ENCODE assay signal across 14 mouse cellular contexts in the genomic region with DNA sequence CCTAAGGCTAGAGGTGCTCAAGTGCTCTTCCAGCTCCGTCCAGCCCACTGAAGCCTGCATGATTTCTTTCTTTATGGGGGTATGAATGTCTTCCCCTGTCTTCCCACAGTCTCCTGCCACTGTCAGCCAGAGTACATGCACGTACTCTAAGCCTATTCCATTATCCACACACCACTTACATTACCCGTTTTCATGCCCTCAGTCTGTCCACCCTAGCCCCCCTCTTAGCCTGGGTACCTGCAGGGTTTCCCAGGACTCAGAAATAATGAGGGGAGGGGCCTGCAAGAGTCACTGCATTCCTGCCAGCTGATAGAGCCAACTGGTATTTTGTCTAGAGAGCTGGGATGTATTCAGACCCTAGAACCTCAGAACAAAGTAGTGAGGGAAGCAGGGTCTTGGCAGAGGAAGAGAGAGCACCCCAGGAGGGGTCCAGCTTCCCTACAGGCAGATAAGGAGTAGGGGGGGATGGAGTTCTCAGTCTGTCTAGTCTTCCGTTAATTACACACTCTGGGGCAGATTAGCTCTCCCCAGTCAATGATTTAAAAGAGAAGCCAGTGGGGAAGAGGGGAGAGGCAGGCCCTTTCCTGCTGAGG. TPM values are rescaled to one million over a fixed set of nuclear protein-coding genes. Genes with fewer than 3 reads are reported as not detected.
DNase-seq lines count a peak whose midpoint lies in the region; ATAC-seq lines count a peak whose summit lies in the region.
"Had no signal": no experiment of that assay in that cellular context is flagged by ENCODE, and none has a peak within 500 bp of the region (broad histone marks: within the 10 kb centered on the region; RNA-seq: fewer than 3 reads in every experiment).

No protein-coding gene starts in this region.

- intact Hi-C loops in heart, postnatal 36 days (cut with DNase I), result no loop called here

- H3K27ac ChIP-seq in heart, embryonic 14.5 days (replicated peaks in 1 of 2; ENCODE audit: control insufficient read depth in 1 of 2, insufficient read depth in 1 of 2, low read depth in 2 of 2, low read length in 2 of 2), result peak overlapping the region; percentile 7 to 45; a peak in 2 of 4 replicates
- peak overlapping the region; percentile 5; the same call in 1 of the 2 replicates for H3K27ac ChIP-seq in midbrain, embryonic 13.5 days
- H3K27ac ChIP-seq in midbrain, embryonic 11.5 days (ENCODE audit: low read depth, low read length), result no peak overlapping the region
- H3K27ac ChIP-seq in hindbrain, embryonic 13.5 days, result 0 out of 2 replicates have a peak overlapping the region, but pooled peaks have one; percentile 20
- H3K27ac ChIP-seq: liver, embryonic 15.5 days had no signal

- peaks cover 43% of the 10 kb centered on the region for H3K36me3 ChIP-seq in heart, embryonic 14.5 days (ENCODE audit: control insufficient read depth, insufficient read depth, low read length)
- H3K36me3 ChIP-seq in midbrain, embryonic 13.5 days, result peaks cover 45% of the 10 kb centered on the region
- H3K36me3 ChIP-seq in midbrain, embryonic 11.5 days (ENCODE audit: control insufficient read depth, insufficient read depth, low read length), result peaks cover 14% of the 10 kb centered on the region; the same call in 1 of the 2 replicates
- H3K36me3 ChIP-seq in hindbrain, embryonic 13.5 days, result peaks cover 45% of the 10 kb centered on the region
- H3K36me3 ChIP-seq: liver, embryonic 15.5 days had no signal

- peaks cover 19 to 20% of the 10 kb centered on the region in 2 experiments for H3K4me1 ChIP-seq in heart, embryonic 14.5 days (ENCODE audit: control insufficient read depth in 2 of 2, insufficient read depth in 2 of 2, low read length in 2 of 2)
- H3K4me1 ChIP-seq in midbrain, embryonic 13.5 days (replicated peaks), result peaks cover 11% of the 10 kb centered on the region
- H3K4me1 ChIP-seq in midbrain, embryonic 11.5 days (ENCODE audit: control insufficient read depth, insufficient read depth, low read length), result no peaks in the 10 kb centered on the region
- peaks cover 11% of the 10 kb centered on the region for H3K4me1 ChIP-seq in hindbrain, embryonic 13.5 days (replicated peaks)
- H3K4me1 ChIP-seq: liver, embryonic 15.5 days had no signal

- H3K9me3 ChIP-seq in heart, embryonic 14.5 days (ENCODE audit: control insufficient read depth, low read length), result no peaks in the 10 kb centered on the region
- H3K9me3 ChIP-seq in midbrain, embryonic 13.5 days, result no peaks in the 10 kb centered on the region
- no peaks in the 10 kb centered on the region for H3K9me3 ChIP-seq in midbrain, embryonic 11.5 days (ENCODE audit: control insufficient read depth, low read length)
- H3K9me3 ChIP-seq in hindbrain, embryonic 13.5 days, result no peaks in the 10 kb centered on the region
- H3K9me3 ChIP-seq: liver, embryonic 15.5 days had no signal

- no peak overlapping the region for H3K4me2 ChIP-seq in heart, embryonic 14.5 days (ENCODE audit: low read length)
- H3K4me2 ChIP-seq in midbrain, embryonic 13.5 days (replicated peaks), result no peak overlapping the region
- no peak overlapping the region for H3K4me2 ChIP-seq in midbrain, embryonic 11.5 days
- H3K4me2 ChIP-seq in hindbrain, embryonic 13.5 days, result no peak overlapping the region
- H3K4me2 ChIP-seq: liver, embryonic 15.5 days had no signal

- no peak for ATAC-seq in heart, embryonic 14.5 days (ENCODE audit: insufficient number of reproducible peaks, insufficient read depth, low FRiP score, low read depth)
- peak; percentile 57 for ATAC-seq in midbrain, embryonic 13.5 days
- no peak for ATAC-seq in midbrain, embryonic 11.5 days (ENCODE audit: low FRiP score)
- ATAC-seq in hindbrain, embryonic 13.5 days (ENCODE audit: low FRiP score), result peak; percentile 28; the same call in 1 of the 2 replicates
- no peak for ATAC-seq in erythroid progenitor cell, adult 5-6 weeks (replicated peaks; ENCODE audit: low FRiP score, poor library complexity, severe bottlenecking)
- ATAC-seq: activated CD4-positive, CD25-positive, alpha-beta regulatory T cell, adult 4 months had no signal

- 26% methylated on average over 4 of the region's 4 CpGs for WGBS in heart, embryonic 14.5 days
- WGBS in midbrain, embryonic 13.5 days, result 25% methylated on average over 4 of the region's 4 CpGs
- 35% methylated on average over 4 of the region's 4 CpGs for WGBS in midbrain, embryonic 11.5 days
- WGBS in hindbrain, embryonic 13.5 days, result 36% methylated on average over 4 of the region's 4 CpGs

- DNase-seq in heart, postnatal 36 days, result no peak
- no peak for DNase-seq in midbrain, embryonic 11.5 days (ENCODE audit: low spot score, missing footprints)
- DNase-seq in cerebellum, adult 11-12 months, result no peak
- DNase-seq: cerebellum, adult 9-10 months; heart, adult 18-20 months; kidney, adult 8-10 months; thymus, postnatal 36 days had no signal

- H3K4me3 ChIP-seq in heart, embryonic 14.5 days (ENCODE audit: control insufficient read depth in 1 of 2, insufficient read depth in 1 of 2, low read depth in 1 of 2, low read length in 2 of 2), result no peak overlapping the region
- no peak overlapping the region for H3K4me3 ChIP-seq in midbrain, embryonic 13.5 days (replicated peaks)
- no peak overlapping the region for H3K4me3 ChIP-seq in midbrain, embryonic 11.5 days (ENCODE audit: low read depth, low read length)
- no peak overlapping the region for H3K4me3 ChIP-seq in hindbrain, embryonic 13.5 days
- H3K4me3 ChIP-seq: liver, embryonic 15.5 days had no signal

- no peak overlapping the region for H3K9ac ChIP-seq in heart, embryonic 14.5 days (ENCODE audit: low read length)
- no peak overlapping the region for H3K9ac ChIP-seq in midbrain, embryonic 13.5 days (replicated peaks)
- no peak overlapping the region for H3K9ac ChIP-seq in midbrain, embryonic 11.5 days (ENCODE audit: low read length)
- H3K9ac ChIP-seq in hindbrain, embryonic 13.5 days, result no peak overlapping the region
- H3K9ac ChIP-seq: liver, embryonic 15.5 days had no signal

- no peaks in the 10 kb centered on the region for H3K27me3 ChIP-seq in heart, embryonic 14.5 days (ENCODE audit: control insufficient read depth, insufficient read depth, low read length)
- no peaks in the 10 kb centered on the region for H3K27me3 ChIP-seq in midbrain, embryonic 13.5 days
- H3K27me3 ChIP-seq in midbrain, embryonic 11.5 days (ENCODE audit: control insufficient read depth, insufficient read depth, low read length), result no peaks in the 10 kb centered on the region
- 0 out of 2 replicates have a peak, but pooled peaks cover 1% of the 10 kb centered on the region for H3K27me3 ChIP-seq in hindbrain, embryonic 13.5 days
- H3K27me3 ChIP-seq: liver, embryonic 15.5 days had no signal

RNA-seq across cellular contexts. Expression of a gene that starts 20.2 kb away (rescaled TPM):
- polyA plus RNA-seq in heart, embryonic 14.5 days (2014; fragmentation: Nextera tagmentation; extraction: Ambion mirVana), result 10.9 and 13.6 TPM in 2 replicates
- 1 to 10 TPM; 5.7 to 7.5 TPM for total RNA-seq in heart, postnatal 36 days (2021)
- polyA plus RNA-seq in midbrain, embryonic 13.5 days (2015; fragmentation: Nextera tagmentation; extraction: Ambion mirVana), result 14.8 and 19.4 TPM in 2 replicates
- polyA plus RNA-seq in midbrain, embryonic 11.5 days (2014; fragmentation: Nextera tagmentation; extraction: Ambion mirVana), result 7.7 and 9.8 TPM in 2 replicates
- polyA plus RNA-seq in hindbrain, embryonic 13.5 days (2015; fragmentation: Nextera tagmentation; extraction: Ambion mirVana), result 13.3 and 14.7 TPM in 2 replicates
- total RNA-seq in erythroid progenitor cell, adult 5-6 weeks (2015; ENCODE audit: low replicate concordance), result not detected in 2 replicates
- not detected in 2 replicates for total RNA-seq in erythroid progenitor cell, adult 5-6 weeks (2017; ENCODE audit: low replicate concordance)
- total RNA-seq: megakaryocyte, adult 5-6 weeks had no signal
- polyA plus RNA-seq: activated CD4-positive, CD25-positive, alpha-beta regulatory T cell, adult 4 months had no signal

Comparison
In these comparisons a context has a peak if more than half of its experiments do, and no peak if none do; other contexts are left out.
1. ATAC-seq: peak in midbrain, embryonic 13.5 days (single experiment) and hindbrain, embryonic 13.5 days (single experiment); none in heart, embryonic 14.5 days (single experiment), midbrain, embryonic 11.5 days (single experiment) and erythroid progenitor cell, adult 5-6 weeks (single experiment).